Mouse (Mus musculus) embryonic facial prominence, embryonic 10.5 days (tissue): Measurements from ENCODE around the gene Brinp2. TPM values are rescaled to one million over a fixed set of nuclear protein-coding genes. Genes with fewer than 3 reads are reported as not detected.

Experiments
- DNase-seq: peaks from one replicate; pipeline ENCODE4 v3.0.0-alpha.2; 2017; ENCODE audit warnings: low spot score
- H3K27ac ChIP-seq: fragments of 300-500 bp; sonication (generic); replicated peaks from 2 replicates; pipeline ENCODE4 v1.5.1; 2016; ENCODE audit warnings: mild to moderate bottlenecking
- H3K27me3 ChIP-seq: fragments of 300-500 bp; sonication (generic); replicated peaks from 2 replicates; pipeline ENCODE4 v1.6.1; 2016; ENCODE audit warnings: low read depth, mild to moderate bottlenecking; ENCODE audit not compliant: poor library complexity, severe bottlenecking
- H3K36me3 ChIP-seq: fragments of 300-500 bp; sonication (generic); replicated peaks from 2 replicates; pipeline ENCODE4 v1.6.1; 2016; ENCODE audit warnings: mild to moderate bottlenecking, moderate library complexity
- H3K4me1 ChIP-seq: fragments of 300-500 bp; sonication (generic); 2 replicates; pipeline ENCODE4 v1.6.1; 2016
- H3K4me3 ChIP-seq: fragments of 300-500 bp; sonication (generic); 2 replicates; pipeline ENCODE4 v1.5.1; 2016; ENCODE audit warnings: mild to moderate bottlenecking, moderate library complexity
- H3K9me3 ChIP-seq: fragments of 300-500 bp; sonication (generic); 2 replicates; pipeline ENCODE4 v1.6.1; 2016; ENCODE audit warnings: mild to moderate bottlenecking
- WGBS: fragments of 180-500 bp; shearing (Covaris S2); methylation state at CpG from one replicate; pipeline ENCODE4 v1.1.7; 2016; 5-methylcytosine and 5-hydroxymethylcytosine counted together
- polyA plus RNA-seq: library from polyadenylated mRNA; unstranded; fragments of >200 nt; fragmentation: Nextera tagmentation; extraction: Ambion mirVana; gene quantifications from 2 replicates; pipeline ENCODE4 v1.2.1, GENCODE M21; 2016

The Brinp2 gene
- polyA plus RNA-seq, 1 experiment from 2014 or later: 1.1 TPM

DNA sequence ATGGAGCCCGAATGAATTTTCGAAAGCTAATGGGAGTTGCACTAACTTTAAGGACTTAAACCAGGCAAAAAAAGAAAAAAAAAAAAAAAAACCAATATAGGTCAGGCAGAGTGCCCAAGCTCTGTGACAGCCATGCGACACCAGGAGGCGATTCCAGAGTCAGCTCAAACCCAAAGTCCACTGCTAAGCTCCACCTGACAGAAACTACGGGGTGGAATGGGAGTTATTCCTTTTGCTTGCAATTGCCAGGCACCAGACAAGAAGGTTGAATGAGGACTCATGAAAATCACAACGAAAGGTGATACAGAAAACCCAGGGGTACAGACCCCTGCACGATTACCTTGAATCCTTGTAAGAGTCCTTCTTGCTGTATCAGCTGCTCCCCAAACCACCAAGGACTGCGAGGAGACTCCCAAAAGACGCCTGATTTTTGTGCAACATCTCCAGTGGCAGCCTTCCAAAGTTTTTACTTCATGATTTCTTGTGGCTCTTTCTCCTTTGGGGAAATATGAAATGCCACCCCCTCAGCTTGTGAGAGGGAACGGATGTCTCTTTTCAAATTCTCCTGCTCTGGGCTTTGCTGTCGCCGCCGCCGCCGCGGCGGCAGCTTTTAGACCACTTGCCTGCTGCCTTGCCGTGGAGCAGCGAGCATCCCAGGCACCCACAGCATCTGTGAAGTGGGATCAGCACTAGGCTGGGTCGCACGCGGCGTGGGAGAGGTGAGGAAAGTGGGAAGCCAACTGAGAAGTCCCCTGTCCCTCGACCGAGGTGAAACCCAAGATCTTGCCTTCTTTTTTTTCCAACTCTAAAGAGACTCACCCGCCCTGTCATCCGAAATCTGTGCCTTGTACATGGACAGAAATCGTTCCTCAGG is 712 bp downstream of the Brinp2 start:
- no peak overlapping the region for H3K27ac ChIP-seq
- H3K36me3 ChIP-seq: no peaks in the 10 kb centered on the region
- H3K9me3 ChIP-seq: no peaks in the 10 kb centered on the region
- H3K4me1 ChIP-seq: peaks cover 17% of the 10 kb centered on the region
- peaks cover 76% of the 10 kb centered on the region for H3K27me3 ChIP-seq
- H3K4me3 ChIP-seq: peak overlapping the region; percentile 64
- WGBS: 11% methylated on average over 28 of the region's 28 CpGs
- peak; percentile 34 for DNase-seq

DNA sequence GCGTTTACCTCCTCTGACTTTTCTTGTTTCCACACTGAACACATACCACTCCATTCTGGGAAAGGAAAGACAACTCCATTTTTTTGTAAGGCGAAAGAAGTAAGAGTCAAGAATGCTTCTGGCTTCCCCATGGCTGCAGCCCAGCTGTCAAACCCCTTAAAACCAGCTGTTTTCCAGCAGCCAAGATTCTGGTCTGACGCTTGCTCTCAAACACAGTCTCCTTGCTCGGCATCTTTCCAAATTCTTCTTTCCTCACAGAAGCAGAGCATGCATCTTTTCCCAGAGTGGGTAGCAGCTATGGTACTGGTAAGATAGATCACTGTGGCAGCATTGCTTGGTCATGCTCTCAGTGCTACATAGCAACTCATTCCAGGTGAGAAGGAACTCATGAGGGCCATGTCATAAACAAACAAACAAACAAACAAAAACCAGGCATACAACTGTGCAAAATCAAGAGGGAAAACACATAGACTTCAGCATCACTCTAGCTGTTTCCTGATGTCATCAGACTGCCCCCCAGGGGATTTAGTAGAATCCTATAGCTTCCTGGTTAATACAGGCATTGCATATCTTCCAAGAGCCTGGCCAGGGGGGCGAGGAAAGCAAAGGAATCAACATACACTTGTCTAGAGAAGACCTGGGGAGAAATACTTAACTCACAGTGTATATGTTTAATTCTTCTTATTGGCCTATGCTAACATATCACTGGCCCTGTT is 2.3 kb downstream of the Brinp2 start:
- Histone ChIP-seq H3K27me3 (peaks cover 66% of the 10 kb centered on the region), H3K9me3 (no peaks in the 10 kb centered on the region), H3K27ac (no peak overlapping the region), H3K4me1 (peaks cover 17% of the 10 kb centered on the region), H3K36me3 (no peaks in the 10 kb centered on the region), H3K4me3 (no peak overlapping the region)
- WGBS: 80% methylated on average over 5 of the region's 5 CpGs
- no peak for DNase-seq

DNA sequence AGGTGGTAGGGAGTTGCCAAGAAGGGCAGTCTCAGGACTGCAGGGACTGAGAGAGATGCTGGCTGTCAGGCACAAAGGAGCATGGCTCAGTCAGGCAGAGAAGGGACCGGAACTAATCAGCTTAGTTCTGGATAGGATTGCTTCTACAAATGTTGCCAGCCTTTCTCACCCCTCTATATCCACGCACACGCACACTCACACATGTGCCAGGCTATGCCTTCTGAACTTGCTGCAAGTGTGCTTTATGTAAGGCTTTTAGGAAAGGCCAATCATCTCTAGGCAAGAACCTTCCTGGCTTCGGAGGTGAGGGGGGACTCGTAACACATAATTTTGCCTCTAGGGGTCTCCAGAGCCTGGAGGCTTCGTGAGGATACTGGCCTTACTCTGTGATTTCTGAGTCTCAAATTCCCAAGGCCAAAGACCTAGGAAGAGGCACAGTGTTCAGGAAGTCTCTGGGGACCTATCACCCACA is 12.8 kb downstream of the Brinp2 start:
- peak; percentile 30 for DNase-seq
- no peak overlapping the region for H3K4me3 ChIP-seq
- peaks cover 4% of the 10 kb centered on the region; the same call in 1 of the 2 replicates for H3K4me1 ChIP-seq
- no peak overlapping the region for H3K27ac ChIP-seq
- H3K27me3 ChIP-seq: no peaks in the 10 kb centered on the region
- H3K9me3 ChIP-seq: no peaks in the 10 kb centered on the region
- 45% methylated on average over 6 of the region's 6 CpGs for WGBS
- H3K36me3 ChIP-seq: no peaks in the 10 kb centered on the region

- H3K9me3 ChIP-seq: no peaks in the 10 kb centered on the region
- H3K27ac ChIP-seq: no peak overlapping the region
- no peaks in the 10 kb centered on the region for H3K27me3 ChIP-seq
- H3K4me3 ChIP-seq: no peak overlapping the region
- no peak for DNase-seq
- no peaks in the 10 kb centered on the region for H3K4me1 ChIP-seq
- WGBS: 81% methylated on average over 2 of the region's 2 CpGs
- H3K36me3 ChIP-seq: no peaks in the 10 kb centered on the region
Measured at GRCm38 (mm10) chr1:158328839-158329238, 27.3 kb downstream of the Brinp2 start.

DNA sequence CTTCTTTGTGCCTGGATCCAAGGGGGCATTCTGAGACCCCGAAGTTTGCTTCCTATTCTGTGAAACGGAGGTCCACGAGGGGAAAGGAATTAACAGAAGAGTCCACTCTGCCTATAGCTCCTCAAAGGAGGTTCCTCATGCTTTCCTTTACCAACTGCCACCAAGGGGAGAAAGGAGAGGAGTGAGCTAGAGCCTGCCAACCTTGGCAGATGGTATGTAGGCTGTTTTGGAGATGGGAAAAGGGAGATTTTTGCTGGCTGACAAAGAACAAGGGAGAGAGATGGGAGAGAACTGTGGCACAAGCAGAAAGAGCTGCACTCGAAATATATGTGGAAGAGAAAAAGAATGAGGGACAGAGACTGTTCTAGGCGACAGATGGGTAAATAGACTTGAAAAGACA is 28.0 kb downstream of the Brinp2 start:
- Histone ChIP-seq H3K4me1 (no peaks in the 10 kb centered on the region), H3K36me3 (no peaks in the 10 kb centered on the region), H3K27me3 (no peaks in the 10 kb centered on the region), H3K4me3 (no peak overlapping the region), H3K27ac (no peak overlapping the region), H3K9me3 (no peaks in the 10 kb centered on the region)
- no peak for DNase-seq
- 84% methylated on average over 5 of the region's 5 CpGs for WGBS

DNA sequence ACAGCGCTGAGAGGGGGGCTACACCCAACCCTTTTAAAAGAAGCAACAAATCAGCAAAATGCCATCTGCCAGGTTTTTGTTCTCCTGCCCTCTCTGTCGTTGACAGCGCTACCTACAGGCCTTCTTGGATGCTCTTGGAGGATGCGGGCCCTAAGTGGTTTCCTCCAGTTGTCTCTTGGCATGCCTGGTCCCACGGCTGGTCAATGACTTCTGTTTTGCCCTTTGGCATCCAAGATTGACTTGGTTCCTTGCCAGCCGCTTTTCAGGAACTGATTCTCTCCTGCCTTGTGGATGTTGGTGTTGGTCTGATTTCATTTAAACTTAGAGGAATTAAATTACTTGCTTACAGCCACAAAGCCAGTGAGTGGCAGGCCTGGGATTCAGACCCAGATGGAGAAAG is 32.8 kb downstream of the Brinp2 start:
- H3K27ac ChIP-seq: no peak overlapping the region
- 83% methylated on average over 6 of the region's 6 CpGs for WGBS

GRCm38 (mm10) chr1:158310426-158311156 is 45.5 kb downstream of the Brinp2 start:
- Histone ChIP-seq H3K27ac (no peak overlapping the region), H3K36me3 (no peaks in the 10 kb centered on the region), H3K4me3 (no peak overlapping the region), H3K4me1 (no peaks in the 10 kb centered on the region), H3K27me3 (no peaks in the 10 kb centered on the region), H3K9me3 (no peaks in the 10 kb centered on the region)
- 76% methylated on average over 5 of the region's 5 CpGs for WGBS
- DNase-seq: no peak

More for the DNA sequence above, 32.8 kb downstream of the Brinp2 start:
- H3K4me1 ChIP-seq: no peaks in the 10 kb centered on the region
- H3K4me3 ChIP-seq: no peak overlapping the region
- DNase-seq: no peak
- H3K9me3 ChIP-seq: no peaks in the 10 kb centered on the region
- no peaks in the 10 kb centered on the region for H3K36me3 ChIP-seq
- H3K27me3 ChIP-seq: no peaks in the 10 kb centered on the region

GRCm38 (mm10) chr1:158297042-158297441 is 59.1 kb downstream of the Brinp2 start:
- no peak for DNase-seq
- no peaks in the 10 kb centered on the region for H3K9me3 ChIP-seq
- H3K4me3 ChIP-seq: no peak overlapping the region
- H3K36me3 ChIP-seq: no peaks in the 10 kb centered on the region
- peaks cover 5% of the 10 kb centered on the region; the same call in 1 of the 2 replicates for H3K27me3 ChIP-seq
- 75% methylated on average over 7 of the region's 7 CpGs for WGBS
- no peak overlapping the region for H3K27ac ChIP-seq
- peaks cover 13% of the 10 kb centered on the region for H3K4me1 ChIP-seq

GRCm38 (mm10) chr1:158296287-158296931 is 59.7 kb downstream of the Brinp2 start:
- H3K36me3 ChIP-seq: no peaks in the 10 kb centered on the region
- H3K4me1 ChIP-seq: peaks cover 13% of the 10 kb centered on the region
- H3K9me3 ChIP-seq: no peaks in the 10 kb centered on the region
- no peak for DNase-seq
- H3K4me3 ChIP-seq: no peak overlapping the region
- 80% methylated on average over 8 of the region's 8 CpGs for WGBS
- H3K27ac ChIP-seq: no peak overlapping the region
- peaks cover 5% of the 10 kb centered on the region; the same call in 1 of the 2 replicates for H3K27me3 ChIP-seq

DNA sequence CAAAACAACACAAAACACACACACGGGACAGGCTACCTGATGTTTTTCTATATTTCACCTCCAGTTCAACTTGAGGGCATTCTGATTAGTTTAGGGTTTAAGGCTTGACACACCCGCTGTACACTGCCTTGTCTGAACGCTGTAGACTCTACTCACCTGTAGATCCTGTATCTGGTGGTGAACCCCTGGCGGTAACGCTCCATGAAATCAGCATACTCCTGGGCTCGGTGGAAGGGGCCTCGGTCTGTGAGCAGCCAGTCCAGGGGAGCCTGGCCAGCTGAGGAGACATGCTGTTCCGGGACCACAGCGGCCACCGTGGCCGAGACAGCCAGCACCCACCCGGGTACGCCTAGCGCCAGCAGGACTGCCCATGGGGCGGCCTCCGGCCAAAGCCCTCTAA is 60.9 kb downstream of the Brinp2 start:
- WGBS: 27% methylated on average over 16 of the region's 16 CpGs
- H3K27me3 ChIP-seq: peaks cover 5% of the 10 kb centered on the region; the same call in 1 of the 2 replicates
- H3K9me3 ChIP-seq: no peaks in the 10 kb centered on the region
- no peak overlapping the region; the same call in 1 of the 2 replicates for H3K27ac ChIP-seq
- no peak overlapping the region for H3K4me3 ChIP-seq
- H3K36me3 ChIP-seq: no peaks in the 10 kb centered on the region
- DNase-seq: no peak
- H3K4me1 ChIP-seq: peaks cover 13% of the 10 kb centered on the region

DNA sequence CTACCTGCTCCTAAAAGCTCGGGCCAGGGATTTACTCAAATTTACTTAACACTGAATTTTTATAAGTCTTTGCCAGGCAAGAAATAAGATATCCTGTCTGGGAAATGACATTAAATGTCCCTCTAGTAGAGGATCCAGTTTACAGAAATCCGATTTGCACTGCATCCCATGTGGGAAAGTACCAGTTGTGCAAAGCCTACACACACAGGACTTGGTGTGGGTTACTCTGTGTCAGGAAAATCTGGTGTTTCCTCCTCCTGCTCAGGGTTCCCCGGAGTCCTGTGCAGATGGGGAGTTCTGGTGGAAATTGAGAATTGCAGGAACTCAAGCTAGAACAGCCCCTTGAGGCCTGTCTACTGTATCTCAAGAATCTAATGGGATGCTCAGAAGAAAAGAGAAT is 70.9 kb downstream of the Brinp2 start:
- no peaks in the 10 kb centered on the region for H3K9me3 ChIP-seq
- no peak overlapping the region for H3K4me3 ChIP-seq
- H3K36me3 ChIP-seq: no peaks in the 10 kb centered on the region
- DNase-seq: no peak
- no peaks in the 10 kb centered on the region for H3K27me3 ChIP-seq
- no peak overlapping the region for H3K27ac ChIP-seq
- 83% methylated on average over 3 of the region's 3 CpGs for WGBS
- H3K4me1 ChIP-seq: no peaks in the 10 kb centered on the region

DNA sequence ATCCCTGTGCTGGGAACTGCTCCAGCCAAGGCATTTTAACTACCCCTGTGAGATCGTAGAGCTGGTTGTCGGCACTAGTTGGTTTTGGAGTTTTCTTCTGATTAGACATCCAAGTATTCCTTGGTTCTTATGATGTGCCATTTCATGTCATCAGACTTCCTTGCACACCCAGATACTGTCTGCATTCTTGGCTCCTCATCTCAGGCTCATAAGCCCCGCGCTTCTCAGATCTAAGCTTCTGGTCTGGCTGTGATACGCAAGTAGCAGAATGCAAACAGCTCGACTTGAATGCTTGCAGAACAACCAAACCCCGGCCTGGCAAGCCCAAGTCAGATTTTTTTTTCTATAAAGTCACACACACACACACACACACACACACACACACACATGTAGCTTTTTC is 72.3 kb downstream of the Brinp2 start:
- Histone ChIP-seq H3K4me1 (no peaks in the 10 kb centered on the region), H3K9me3 (no peaks in the 10 kb centered on the region), H3K27me3 (no peaks in the 10 kb centered on the region), H3K4me3 (no peak overlapping the region), H3K27ac (no peak overlapping the region), H3K36me3 (no peaks in the 10 kb centered on the region)
- 87% methylated on average over 7 of the region's 7 CpGs for WGBS
- no peak for DNase-seq
